Mouse (Mus musculus): ENCODE results near the gene Sdc3. TPM values are rescaled to one million over a fixed set of nuclear protein-coding genes. Genes with fewer than 3 reads are reported as not detected.

Sdc3 gene
- total and polyA plus RNA-seq, 3 experiments, result 32.7 to 51.9 (median 38.3) TPM

DNA sequence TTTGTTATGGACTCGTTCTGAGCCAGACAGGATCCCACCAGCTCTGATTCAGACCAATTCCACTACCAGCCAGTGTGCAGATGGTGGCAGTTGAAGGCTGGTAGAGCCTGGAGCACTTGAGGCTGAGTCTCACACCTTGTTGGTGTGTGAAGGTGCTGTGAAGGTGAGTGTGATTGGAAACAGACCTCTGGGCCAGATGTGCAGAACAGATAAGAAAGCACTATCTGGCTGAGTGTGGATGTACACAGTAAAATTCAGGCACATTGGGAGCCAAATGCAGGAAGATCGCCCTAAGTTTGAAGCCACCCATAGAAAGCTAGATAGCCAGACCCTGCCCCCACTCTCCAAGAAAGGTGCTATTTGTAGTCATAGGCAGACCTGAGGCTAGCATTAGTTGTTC, 25.9 kb upstream of the Sdc3 start:
- WGBS, result 79% methylated on average over 2 of the region's 2 CpGs
- intact Hi-C loops (cut with DNase I), result no loop called here
- H3K4me3 ChIP-seq, result no peak overlapping the region
- TF ChIP-seq EP300 (IDR thresholded peaks at IDR 0.05; ENCODE audit: insufficient read depth, low read depth, low read length) (no peak), CTCF (IDR thresholded peaks at IDR 0.05) (no peak), POLR2A (IDR thresholded peaks at IDR 0.05; ENCODE audit: insufficient read depth, low read depth, low read length) (no peak)
- no peak for DNase-seq
- H3K79me2 ChIP-seq (replicated peaks; ENCODE audit: control insufficient read depth, insufficient read depth, low read length), result no peaks in the 10 kb centered on the region; the same call in 1 of the 2 replicates
- H3K27ac ChIP-seq, result no peak overlapping the region
- peaks cover 3% of the 10 kb centered on the region for H3K36me3 ChIP-seq (ENCODE audit: control insufficient read depth, insufficient read depth, low read length)
- no peak overlapping the region for H3K9ac ChIP-seq (ENCODE audit: low read depth, low read length)
- peaks cover 4% of the 10 kb centered on the region for H3K4me1 ChIP-seq (ENCODE audit: control insufficient read depth, insufficient read depth, low read length)
- no peaks in the 10 kb centered on the region for H3K27me3 ChIP-seq (ENCODE audit: control insufficient read depth, insufficient read depth, low read length)

DNA sequence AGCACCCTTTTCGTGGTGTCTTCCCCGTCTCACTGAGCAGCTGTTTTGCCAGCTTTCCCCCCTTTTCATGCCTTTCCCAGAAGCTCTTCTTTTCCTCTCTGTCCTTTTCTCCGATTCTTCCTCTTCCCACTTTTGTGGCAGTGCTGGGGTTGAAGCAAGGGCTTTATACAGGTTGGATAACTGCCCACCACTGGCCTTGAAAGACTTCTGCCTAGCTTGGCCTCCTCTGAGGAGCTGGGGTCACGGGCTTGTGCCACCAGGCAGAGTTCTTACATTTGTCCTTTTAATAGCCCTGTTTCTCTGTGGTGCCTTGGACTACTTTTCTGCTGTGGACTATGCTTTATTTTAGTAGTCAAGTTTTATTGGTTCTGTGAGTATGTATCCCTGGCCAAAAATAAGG, 25.4 kb upstream of the Sdc3 start:
- no peaks in the 10 kb centered on the region; the same call in 1 of the 2 replicates for H3K79me2 ChIP-seq (replicated peaks; ENCODE audit: control insufficient read depth, insufficient read depth, low read length)
- intact Hi-C loops (cut with DNase I), result no loop called here
- no peak overlapping the region for H3K4me3 ChIP-seq
- 85% methylated on average over 4 of the region's 4 CpGs for WGBS
- TF ChIP-seq EP300 (IDR thresholded peaks at IDR 0.05; ENCODE audit: insufficient read depth, low read depth, low read length), result no peak
- TF ChIP-seq CTCF (IDR thresholded peaks at IDR 0.05), result no peak
- no peaks in the 10 kb centered on the region for H3K27me3 ChIP-seq (ENCODE audit: control insufficient read depth, insufficient read depth, low read length)
- H3K36me3 ChIP-seq (ENCODE audit: control insufficient read depth, insufficient read depth, low read length), result peaks cover 3% of the 10 kb centered on the region
- no peak overlapping the region for H3K27ac ChIP-seq
- no peak for DNase-seq
- H3K9ac ChIP-seq (ENCODE audit: low read depth, low read length), result no peak overlapping the region
- H3K4me1 ChIP-seq (ENCODE audit: control insufficient read depth, insufficient read depth, low read length), result no peaks in the 10 kb centered on the region

DNA sequence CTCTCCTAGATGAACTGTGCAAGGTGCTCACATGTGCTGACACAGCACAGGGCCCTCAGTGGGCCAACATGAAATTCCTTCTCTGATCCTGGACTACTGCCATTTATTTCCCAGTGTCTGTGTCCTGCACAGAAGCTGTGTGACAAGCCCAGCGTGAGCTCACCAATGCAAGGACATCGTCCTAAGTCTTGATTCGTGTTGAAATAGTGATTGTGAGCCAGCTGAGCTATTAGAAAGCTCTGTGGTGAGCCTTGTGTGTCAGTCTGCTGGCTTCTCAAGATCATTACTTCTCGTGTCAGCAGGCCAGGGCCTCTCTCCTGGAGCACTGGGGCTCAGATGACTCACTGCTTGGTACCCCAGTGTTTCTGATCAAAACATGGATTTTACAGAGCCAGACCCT, 18.4 kb upstream of the Sdc3 start:
- Histone ChIP-seq H3K27ac (no peak overlapping the region), H3K27me3 (ENCODE audit: control insufficient read depth, insufficient read depth, low read length) (no peaks in the 10 kb centered on the region), H3K79me2 (replicated peaks; ENCODE audit: control insufficient read depth, insufficient read depth, low read length) (no peaks in the 10 kb centered on the region), H3K4me3 (no peak overlapping the region), H3K4me1 (ENCODE audit: control insufficient read depth, insufficient read depth, low read length) (peaks cover 1% of the 10 kb centered on the region; the same call in 1 of the 2 replicates), H3K9ac (ENCODE audit: low read depth, low read length) (no peak overlapping the region), H3K36me3 (ENCODE audit: control insufficient read depth, insufficient read depth, low read length) (peaks cover 2% of the 10 kb centered on the region)
- intact Hi-C loops (cut with DNase I), result no loop called here
- WGBS, result 48% methylated on average over 4 of the region's 4 CpGs
- TF ChIP-seq EP300 (IDR thresholded peaks at IDR 0.05; ENCODE audit: insufficient read depth, low read depth, low read length) (no peak), POLR2A (IDR thresholded peaks at IDR 0.05; ENCODE audit: insufficient read depth, low read depth, low read length) (no peak), CTCF (IDR thresholded peaks at IDR 0.05) (no peak)
- DNase-seq, result no peak

DNA sequence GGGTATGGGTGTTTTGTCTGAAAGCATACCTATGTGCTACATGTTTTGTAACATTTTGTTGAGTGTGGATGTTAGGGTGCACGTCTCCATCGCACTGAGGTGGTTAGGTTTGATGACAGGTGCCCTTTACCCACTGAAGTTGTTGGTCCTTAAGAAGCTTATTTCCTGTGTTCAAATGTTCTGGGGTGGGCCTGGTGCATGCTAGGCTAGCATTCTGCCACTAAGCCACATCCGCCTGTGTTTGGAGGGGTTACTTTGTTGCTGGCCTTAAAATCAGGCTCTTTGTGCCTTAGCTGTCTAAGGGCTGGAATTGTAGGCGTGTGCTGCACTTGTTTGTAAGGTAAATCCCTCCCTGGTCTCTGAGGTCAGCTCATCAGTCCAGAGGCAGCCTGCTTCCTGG, 17.5 kb upstream of the Sdc3 start:
- 89% methylated on average over 4 of the region's 4 CpGs for WGBS
- Histone ChIP-seq H3K4me3 (no peak overlapping the region), H3K4me1 (ENCODE audit: control insufficient read depth, insufficient read depth, low read length) (peaks cover 1% of the 10 kb centered on the region; the same call in 1 of the 2 replicates), H3K27me3 (ENCODE audit: control insufficient read depth, insufficient read depth, low read length) (no peaks in the 10 kb centered on the region), H3K27ac (no peak overlapping the region), H3K36me3 (ENCODE audit: control insufficient read depth, insufficient read depth, low read length) (peaks cover 2% of the 10 kb centered on the region; the same call in 1 of the 2 replicates), H3K79me2 (replicated peaks; ENCODE audit: control insufficient read depth, insufficient read depth, low read length) (no peaks in the 10 kb centered on the region), H3K9ac (ENCODE audit: low read depth, low read length) (no peak overlapping the region)
- TF ChIP-seq CTCF (IDR thresholded peaks at IDR 0.05) (no peak), POLR2A (IDR thresholded peaks at IDR 0.05; ENCODE audit: insufficient read depth, low read depth, low read length) (no peak), EP300 (IDR thresholded peaks at IDR 0.05; ENCODE audit: insufficient read depth, low read depth, low read length) (no peak)
- intact Hi-C loops (cut with DNase I), result loop anchor here (5.0 kb wide), 1 partner anchor 33 kb away; no protein-coding TSS in a partner anchor
- no peak for DNase-seq

DNA sequence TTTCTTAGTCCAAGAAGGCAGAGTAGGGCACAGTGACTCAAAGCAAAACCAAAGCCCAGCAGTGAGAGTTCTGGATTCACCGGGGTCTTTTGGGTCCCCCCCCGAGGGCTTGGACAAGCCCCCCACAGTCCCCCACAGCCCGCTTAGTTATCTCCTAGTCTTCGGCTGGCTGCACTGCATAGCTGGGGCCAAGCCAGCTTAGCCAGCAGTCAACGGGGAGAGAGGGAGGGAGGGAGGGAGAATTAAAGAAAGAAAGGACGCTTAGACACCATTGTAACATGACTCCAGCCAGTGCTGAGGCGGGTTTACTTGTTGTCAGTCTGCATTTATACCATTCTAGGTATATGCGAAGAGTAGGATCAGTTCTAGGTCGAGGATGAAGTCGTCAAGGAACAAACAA, 14.7 kb upstream of the Sdc3 start:
- WGBS, result 29% methylated on average over 10 of the region's 10 CpGs
- H3K4me3 ChIP-seq, result no peak overlapping the region
- H3K4me1 ChIP-seq (ENCODE audit: control insufficient read depth, insufficient read depth, low read length), result peaks cover 1% of the 10 kb centered on the region; the same call in 1 of the 2 replicates
- H3K27ac ChIP-seq, result no peak overlapping the region
- DNase-seq, result no peak
- peaks cover 2% of the 10 kb centered on the region; the same call in 1 of the 2 replicates for H3K36me3 ChIP-seq (ENCODE audit: control insufficient read depth, insufficient read depth, low read length)
- TF ChIP-seq POLR2A (IDR thresholded peaks at IDR 0.05; ENCODE audit: insufficient read depth, low read depth, low read length) (no peak), EP300 (IDR thresholded peaks at IDR 0.05; ENCODE audit: insufficient read depth, low read depth, low read length) (no peak), CTCF (IDR thresholded peaks at IDR 0.05) (no peak)
- no peak overlapping the region for H3K9ac ChIP-seq (ENCODE audit: low read depth, low read length)
- no peaks in the 10 kb centered on the region for H3K27me3 ChIP-seq (ENCODE audit: control insufficient read depth, insufficient read depth, low read length)
- H3K79me2 ChIP-seq (replicated peaks; ENCODE audit: control insufficient read depth, insufficient read depth, low read length), result no peaks in the 10 kb centered on the region
- intact Hi-C loops (cut with DNase I), result loop anchor here (5.0 kb wide), 1 partner anchor 35 kb away; no protein-coding TSS in a partner anchor

DNA sequence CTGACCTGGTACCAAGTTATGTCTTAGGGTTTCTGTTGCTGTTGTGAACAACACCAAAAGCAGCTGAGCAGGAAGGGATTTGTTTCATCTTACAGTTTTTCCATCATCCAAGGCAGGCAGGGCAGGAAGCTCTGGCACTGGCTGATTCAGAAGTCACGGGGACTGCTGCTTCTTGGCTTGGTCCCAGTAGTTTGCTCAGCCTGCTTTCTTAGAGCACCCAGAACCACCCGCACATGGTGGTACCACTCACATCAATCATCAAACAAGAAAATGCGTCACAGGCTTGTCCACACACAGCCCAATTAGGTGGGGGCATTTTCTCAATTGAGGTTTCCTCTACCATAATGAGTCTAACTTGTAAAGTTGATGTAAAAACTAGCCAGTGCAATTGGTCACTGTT, 13.3 kb upstream of the Sdc3 start:
- Histone ChIP-seq H3K36me3 (ENCODE audit: control insufficient read depth, insufficient read depth, low read length) (peaks cover 2% of the 10 kb centered on the region; the same call in 1 of the 2 replicates), H3K4me3 (no peak overlapping the region), H3K27ac (no peak overlapping the region), H3K27me3 (ENCODE audit: control insufficient read depth, insufficient read depth, low read length) (no peaks in the 10 kb centered on the region), H3K79me2 (replicated peaks; ENCODE audit: control insufficient read depth, insufficient read depth, low read length) (no peaks in the 10 kb centered on the region), H3K4me1 (ENCODE audit: control insufficient read depth, insufficient read depth, low read length) (peaks cover 1% of the 10 kb centered on the region; the same call in 1 of the 2 replicates), H3K9ac (ENCODE audit: low read depth, low read length) (no peak overlapping the region)
- TF ChIP-seq EP300 (IDR thresholded peaks at IDR 0.05; ENCODE audit: insufficient read depth, low read depth, low read length), result no peak
- no peak for TF ChIP-seq POLR2A (IDR thresholded peaks at IDR 0.05; ENCODE audit: insufficient read depth, low read depth, low read length)
- TF ChIP-seq CTCF (IDR thresholded peaks at IDR 0.05), result no peak
- no peak for DNase-seq
- WGBS, result 26% methylated on average over 3 of the region's 3 CpGs
- intact Hi-C loops (cut with DNase I), result loop anchor here (5.0 kb wide), 1 partner anchor 37 kb away; no protein-coding TSS in a partner anchor

Data from heart, adult 2 months (tissue).